Mouse (Mus musculus) cortical plate, adult 2 months (tissue): ENCODE data around the gene Insm2. TPM values are rescaled to one million over a fixed set of nuclear protein-coding genes. Genes with fewer than 3 reads are reported as not detected.
"Not testable (repeated sequence)": the region's sequence is repeated elsewhere in the genome, so short reads cannot be mapped to it uniquely, and the experiment has no call there.

Experiments used
- H3K27ac ChIP-seq: fragments of 200-500 bp; 2 replicates; pipeline ENCODE4 v1.5.1; 2012; ENCODE audit warnings: low read length, control low read depth, inconsistent platforms; ENCODE audit not compliant: insufficient read depth
- H3K4me1 ChIP-seq: fragments of 200-500 bp; 2 replicates; pipeline ENCODE4 v1.6.1; 2011; ENCODE audit warnings: low read length; ENCODE audit not compliant: control insufficient read depth, insufficient read depth
- H3K4me3 ChIP-seq: fragments of 200-500 bp; 2 replicates; pipeline ENCODE4 v1.5.1; 2011; ENCODE audit warnings: mild to moderate bottlenecking, low read length, control low read depth; ENCODE audit not compliant: insufficient read depth
- CTCF ChIP-seq: fragments of 200-500 bp; IDR thresholded peaks from 2 replicates; pipeline ENCODE4 v1.5.1; 2011; ENCODE audit warnings: mild to moderate bottlenecking, control low read depth, low read length; ENCODE audit not compliant: insufficient read depth; ENCODE audit errors: extremely low read depth
- POLR2A ChIP-seq: fragments of 200-500 bp; IDR thresholded peaks from 2 replicates; pipeline ENCODE4 v1.6.1; 2011; ENCODE audit warnings: mild to moderate bottlenecking, low read length, control low read depth; ENCODE audit not compliant: insufficient read depth; ENCODE audit errors: extremely low read depth
- polyA plus RNA-seq: library from polyadenylated mRNA; depleted of rRNA; stranded (reverse); fragments of >200 nt; gene quantifications from 2 replicates; pipeline ENCODE4 v1.2.3, GENCODE M21; 2012; rRNA removed

The Insm2 gene
- 0.06 and 0.13 TPM in 2 replicates for polyA plus RNA-seq

GRCm38 (mm10) chr12:55598887-55599561 is at the start of gene Insm2:
Insm2 (plus strand) TSS chr12:55599427.
- peak within 1 kb of the TSS; percentile 34; the same call in 1 of the 2 replicates for H3K4me3 ChIP-seq
- TF ChIP-seq CTCF (no peak), POLR2A (no peak)
- no peak within 1 kb of the TSS for H3K27ac ChIP-seq
- H3K4me1 ChIP-seq, result no peaks in the 10 kb centered on the region

DNA sequence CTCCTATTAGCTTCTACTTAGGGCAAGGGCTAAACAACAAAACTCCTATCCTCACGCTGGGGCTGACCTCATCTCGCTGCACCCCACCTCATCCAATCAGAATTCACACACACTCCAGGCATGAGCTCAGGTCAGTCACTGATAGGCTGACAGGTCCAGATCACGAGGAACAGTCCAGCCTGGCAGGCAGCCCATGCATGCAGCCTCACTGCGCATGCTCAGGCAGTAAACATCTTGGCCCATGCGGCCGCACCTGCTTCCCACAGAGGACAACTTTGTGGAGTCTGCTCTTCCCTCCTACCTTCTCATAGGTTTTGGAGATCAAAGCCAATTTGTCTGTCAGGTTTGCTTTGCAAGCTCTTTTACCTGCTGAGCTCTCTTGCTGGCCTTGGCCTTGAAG is 44.3 kb upstream of the Insm2 start:
- H3K4me1 ChIP-seq, H3K27ac ChIP-seq, H3K4me3 ChIP-seq: not testable (repeated sequence)

DNA sequence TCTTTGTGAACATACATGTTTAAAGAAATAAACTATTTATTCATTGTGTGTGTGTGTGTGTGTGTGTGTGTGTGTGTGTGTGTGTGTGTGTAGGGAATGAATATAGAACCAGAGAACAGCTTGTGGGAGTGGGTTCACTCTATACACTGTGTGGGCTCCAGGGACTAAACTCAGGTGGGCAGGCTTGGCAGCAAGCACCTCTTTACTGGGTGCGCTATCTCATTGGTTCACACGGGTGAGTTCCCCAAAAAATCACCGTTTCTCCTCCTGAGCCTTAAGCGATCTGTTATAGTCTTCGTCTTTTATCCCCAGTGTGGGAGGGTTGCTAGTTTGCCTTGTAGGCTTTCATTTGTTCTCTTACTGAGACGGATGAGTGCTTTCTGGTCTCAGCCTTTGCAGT is 41.4 kb upstream of the Insm2 start:
- Histone ChIP-seq H3K4me1 (no peaks in the 10 kb centered on the region), H3K27ac (no peak overlapping the region), H3K4me3 (no peak overlapping the region)
- TF ChIP-seq CTCF (no peak), POLR2A (no peak)

DNA sequence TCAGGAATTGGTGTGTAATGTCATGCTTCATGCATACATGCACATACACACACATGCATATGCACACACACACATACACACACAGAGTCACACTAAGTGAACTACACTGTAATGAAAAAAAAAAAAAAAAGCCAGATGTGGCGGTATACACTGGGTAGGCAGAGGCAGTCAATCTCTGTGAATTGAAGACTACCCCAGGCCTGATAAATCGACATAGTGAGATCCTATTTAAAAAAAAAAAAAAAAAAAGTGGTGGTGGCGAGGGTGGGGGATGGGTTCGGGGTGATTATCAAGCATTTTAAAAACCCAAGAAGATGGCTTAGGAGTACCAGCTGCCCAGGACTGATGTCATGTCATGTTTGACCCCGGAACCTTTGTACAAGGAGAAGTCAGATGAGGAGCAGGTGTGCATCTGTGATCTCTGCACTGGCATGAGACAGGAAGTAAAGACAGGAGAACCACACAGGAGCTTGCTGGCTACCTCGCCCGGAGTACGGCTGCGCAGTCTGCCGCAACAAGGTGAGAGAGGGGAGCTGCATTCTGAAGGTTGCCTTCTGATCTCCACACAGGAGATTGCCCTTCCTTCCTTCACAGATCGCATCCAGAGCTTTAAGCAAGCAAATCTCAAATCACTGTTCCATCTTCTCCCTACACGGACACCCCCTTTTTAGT is 39.9 kb upstream of the Insm2 start:
- Histone ChIP-seq H3K27ac (no peak overlapping the region), H3K4me3 (no peak overlapping the region), H3K4me1 (no peaks in the 10 kb centered on the region; the same call in 1 of the 2 replicates)
- TF ChIP-seq CTCF, result no peak
- TF ChIP-seq POLR2A, result no peak

DNA sequence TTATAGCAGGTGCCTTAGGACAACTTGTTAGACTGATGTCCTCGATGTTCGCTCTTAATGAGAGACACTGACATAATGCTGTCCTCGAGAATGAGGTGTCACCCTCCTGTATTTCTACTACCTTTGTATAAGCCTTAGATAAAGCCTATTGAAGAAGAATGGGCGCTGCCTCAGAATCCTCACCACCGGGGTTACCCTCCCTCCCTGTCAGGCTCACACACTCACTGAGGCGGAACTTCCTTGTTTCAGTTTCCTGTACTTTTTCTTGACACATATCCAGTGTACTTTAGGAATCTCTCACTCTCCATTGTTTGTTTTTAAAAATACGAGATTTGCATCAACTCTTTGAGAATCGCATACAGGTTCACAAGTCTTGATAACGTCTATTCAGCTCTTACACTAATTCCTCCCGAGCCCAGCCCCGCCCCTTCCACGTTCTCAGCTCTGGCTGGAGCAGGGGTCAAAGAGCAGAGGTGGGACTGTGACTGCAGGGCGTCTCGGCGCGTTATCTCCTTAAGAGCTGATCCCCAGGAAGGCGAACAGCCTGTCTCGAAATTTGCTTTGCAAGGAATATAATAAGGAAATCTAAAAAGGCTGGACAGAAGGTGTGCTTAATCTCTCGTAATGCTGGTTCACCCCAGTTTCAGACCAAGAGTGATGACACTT is 39.1 kb upstream of the Insm2 start:
- Histone ChIP-seq H3K4me1 (no peaks in the 10 kb centered on the region; the same call in 1 of the 2 replicates), H3K4me3 (no peak overlapping the region), H3K27ac (no peak overlapping the region)
- TF ChIP-seq POLR2A, result no peak
- TF ChIP-seq CTCF, result no peak

DNA sequence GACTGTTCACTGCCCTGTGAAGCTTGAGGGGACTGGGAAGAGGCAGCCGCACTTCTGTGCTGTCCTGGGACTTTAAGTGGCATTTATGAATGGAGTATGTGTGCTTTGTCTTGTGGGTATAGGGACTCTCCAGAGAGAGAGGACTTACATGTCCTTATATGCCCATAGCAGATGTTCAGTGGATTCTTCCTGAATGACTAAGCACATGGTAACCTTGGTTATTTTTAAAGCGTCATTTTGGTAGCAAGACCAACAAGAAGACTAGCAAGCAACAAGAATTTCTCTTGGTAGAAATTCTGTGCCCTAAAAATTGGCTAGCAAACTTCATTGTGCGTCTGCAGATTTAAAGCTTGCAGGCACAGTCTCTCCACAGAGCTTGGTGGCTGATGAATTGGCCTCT is 35.5 kb upstream of the Insm2 start:
- no peaks in the 10 kb centered on the region; the same call in 1 of the 2 replicates for H3K4me1 ChIP-seq
- TF ChIP-seq CTCF (no peak), POLR2A (no peak)

DNA sequence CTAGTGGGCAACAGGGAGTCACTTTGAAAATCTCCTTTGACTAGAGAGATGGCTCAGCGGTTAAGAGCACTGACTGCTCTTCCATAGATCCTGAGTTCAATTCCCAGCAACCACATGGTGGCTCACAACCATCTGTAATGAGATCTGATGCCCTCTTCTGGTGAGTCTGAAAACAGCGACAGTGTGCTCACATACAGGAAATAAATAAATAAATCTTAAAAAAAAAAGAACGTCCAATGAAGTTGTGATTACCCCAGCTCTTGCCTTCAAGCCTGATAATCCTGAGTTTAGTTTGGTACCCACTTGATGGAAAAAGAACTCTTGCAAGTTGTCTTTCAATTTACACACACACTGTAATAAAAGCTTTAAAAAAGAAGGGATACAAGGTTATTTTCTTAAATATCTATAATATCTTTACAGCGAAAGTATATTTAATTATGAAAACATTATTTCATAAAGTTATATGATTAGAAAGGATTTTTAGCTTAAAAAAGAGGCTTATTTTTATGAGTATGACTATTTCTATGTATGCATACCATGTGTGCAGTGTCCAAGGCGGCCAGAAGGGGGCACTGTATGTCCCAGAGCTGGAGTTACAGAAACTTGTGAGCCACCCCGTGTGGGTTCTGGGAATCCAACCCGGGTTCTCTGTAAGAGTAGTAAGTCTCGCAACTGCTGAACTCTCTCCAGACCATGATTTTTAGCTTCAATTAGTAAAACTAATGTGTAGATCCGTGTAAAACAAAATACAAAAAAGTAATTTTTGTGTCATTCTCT is 34.9 kb upstream of the Insm2 start:
- no peak overlapping the region for H3K27ac ChIP-seq
- H3K4me3 ChIP-seq, result no peak overlapping the region
- H3K4me1 ChIP-seq, result no peaks in the 10 kb centered on the region; the same call in 1 of the 2 replicates
- TF ChIP-seq POLR2A (no peak), CTCF (no peak)

More for the DNA sequence above, 35.5 kb upstream of the Insm2 start:
- Histone ChIP-seq H3K27ac (no peak overlapping the region), H3K4me3 (no peak overlapping the region)

- no peak for TF ChIP-seq CTCF
- TF ChIP-seq POLR2A, result no peak
- Histone ChIP-seq H3K27ac (no peak within 1 kb of the TSS), H3K4me1 (no peaks in the 10 kb centered on the region; the same call in 1 of the 2 replicates), H3K4me3 (no peak within 1 kb of the TSS)
Measured at GRCm38 (mm10) chr12:55565206-55565605, 34.0 kb upstream of the Insm2 start, which contains the start of gene Aldoart2. Aldoart2 (plus strand) TSS chr12:55565239.

DNA sequence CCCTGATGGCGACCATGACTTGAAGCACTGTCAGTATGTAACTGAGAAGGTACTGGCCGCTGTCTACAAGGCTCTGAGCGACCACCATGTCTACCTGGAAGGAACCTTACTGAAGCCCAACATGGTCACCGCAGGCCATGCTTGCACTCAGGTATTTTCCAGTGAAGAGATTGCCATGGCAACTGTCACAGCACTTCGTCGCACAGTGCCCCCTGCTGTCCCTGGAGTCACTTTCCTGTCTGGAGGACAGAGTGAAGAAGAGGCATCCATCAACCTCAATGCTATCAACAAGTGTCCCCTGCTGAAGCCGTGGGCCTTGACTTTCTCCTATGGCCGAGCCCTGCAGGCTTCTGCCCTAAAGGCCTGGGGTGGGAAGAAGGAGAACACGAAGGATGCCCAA is 33.4 kb upstream of the Insm2 start:
- no peak overlapping the region for H3K27ac ChIP-seq

More for the DNA sequence above, 33.4 kb upstream of the Insm2 start:
- no peak for TF ChIP-seq CTCF
- TF ChIP-seq POLR2A, result no peak
- no peak overlapping the region for H3K4me3 ChIP-seq
- no peaks in the 10 kb centered on the region; the same call in 1 of the 2 replicates for H3K4me1 ChIP-seq
